Mouse (Mus musculus) C2C12 (cell line): ENCODE measurements around the gene Scamp4. TPM values are rescaled to one million over a fixed set of nuclear protein-coding genes. Genes with fewer than 3 reads are reported as not detected.

ENCODE experiments used
- H3K27me3 ChIP-seq: one replicate; pipeline ENCODE4 v1.6.1; 2011; ENCODE audit not compliant: control insufficient read depth, insufficient read depth, insufficient read length
- H3K36me3 ChIP-seq: one replicate; pipeline ENCODE4 v1.6.1; 2011; ENCODE audit not compliant: control insufficient read depth, insufficient read depth
- H3K4me3 ChIP-seq: one replicate; pipeline ENCODE4 v1.5.1; 2011; ENCODE audit warnings: mild to moderate bottlenecking, control low read depth; ENCODE audit not compliant: poor library complexity, insufficient read depth, severe bottlenecking
- H3K79me2 ChIP-seq: one replicate; pipeline ENCODE4 v1.6.1; 2011; ENCODE audit not compliant: control insufficient read depth, insufficient read depth
- H3K79me3 ChIP-seq: one replicate; pipeline ENCODE4 v1.6.1; 2011; ENCODE audit warnings: low read depth, control low read depth
- H3ac ChIP-seq: one replicate; pipeline ENCODE3; 2011; ENCODE audit warnings: low read depth; ENCODE audit not compliant: control insufficient read depth, insufficient read length
- CEBPB ChIP-seq: IDR thresholded peaks from one replicate; pipeline ENCODE4 v1.6.1; 2011; ENCODE audit warnings: low read depth, mild to moderate bottlenecking, control low read depth, moderate library complexity
- CTCF ChIP-seq: IDR thresholded peaks from one replicate; pipeline ENCODE4 v1.5.1; 2011; ENCODE audit not compliant: control insufficient read depth, insufficient read depth, insufficient read length
- FOSL1 ChIP-seq: IDR thresholded peaks from one replicate; pipeline ENCODE4 v1.8.0; 2011; ENCODE audit warnings: mild to moderate bottlenecking, low read length; ENCODE audit not compliant: poor library complexity, insufficient read depth, severe bottlenecking
- MAX ChIP-seq: IDR thresholded peaks from one replicate; pipeline ENCODE4 v1.6.1; 2011; ENCODE audit warnings: mild to moderate bottlenecking, control low read depth
- MYOD1 ChIP-seq: IDR thresholded peaks from one replicate; pipeline ENCODE4 v1.6.1; 2011; ENCODE audit warnings: low read depth; ENCODE audit not compliant: control insufficient read depth, insufficient read length
- MYOG ChIP-seq: IDR thresholded peaks from one replicate; pipeline ENCODE4 v1.6.1; 2011; ENCODE audit not compliant: control insufficient read depth, insufficient read length; ENCODE audit errors: extremely low read depth
- USF1 ChIP-seq: IDR thresholded peaks from one replicate; pipeline ENCODE4 v1.6.1; 2011; ENCODE audit warnings: low read depth, mild to moderate bottlenecking, control low read depth, moderate library complexity
- polyA plus RNA-seq: library from polyadenylated mRNA; unstranded; fragments of >200 nt; fragmentation: generic; extraction: Trizol; gene quantifications from one replicate; pipeline ENCODE4 v1.2.1, GENCODE M21; 2012; ENCODE audit warnings: missing spikeins

Gene Scamp4
- polyA plus RNA-seq, 1 experiment, result 119 TPM

DNA sequence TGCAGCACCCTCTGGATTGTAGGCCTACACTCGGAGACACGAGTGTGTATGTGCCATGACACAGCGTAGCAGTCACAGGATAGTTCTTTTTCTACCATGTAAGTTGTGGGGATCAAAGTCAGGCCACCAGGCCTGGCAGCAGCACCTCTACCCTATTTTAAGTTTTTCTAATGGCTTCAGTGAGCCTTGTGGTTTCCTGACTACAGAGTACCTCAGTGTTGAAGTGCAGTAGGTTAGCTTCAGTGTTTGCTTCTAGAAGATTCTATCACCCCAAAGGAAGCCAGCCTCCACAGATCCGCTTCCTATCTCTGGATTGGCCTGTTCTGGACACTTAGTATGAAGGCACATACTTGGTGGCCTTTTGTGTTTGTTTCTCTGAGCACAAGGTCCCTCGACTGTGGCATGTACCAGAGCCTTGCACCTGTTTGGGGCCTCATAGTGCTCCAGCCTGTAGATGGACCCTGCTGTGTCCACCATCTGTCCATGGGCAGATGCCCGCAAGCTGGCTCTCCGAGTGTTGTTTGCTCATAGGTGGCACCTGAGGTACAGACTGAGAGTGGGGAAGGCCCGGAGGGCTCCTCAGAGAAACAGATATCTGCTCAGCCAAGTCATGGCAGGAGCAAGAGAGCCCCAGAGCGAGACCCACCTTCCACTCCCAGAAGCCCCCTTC, 7.6 kb downstream of the Scamp4 start:
- Histone ChIP-seq H3ac (no peak overlapping the region), H3K79me3 (peaks cover 19% of the 10 kb centered on the region), H3K36me3 (peaks cover 57% of the 10 kb centered on the region), H3K4me3 (no peak overlapping the region), H3K27me3 (no peaks in the 10 kb centered on the region), H3K79me2 (peaks cover 38% of the 10 kb centered on the region)
- TF ChIP-seq MYOD1 (no peak), CEBPB (no peak), CTCF (no peak), FOSL1 (no peak), MYOG (no peak), USF1 (no peak)

DNA sequence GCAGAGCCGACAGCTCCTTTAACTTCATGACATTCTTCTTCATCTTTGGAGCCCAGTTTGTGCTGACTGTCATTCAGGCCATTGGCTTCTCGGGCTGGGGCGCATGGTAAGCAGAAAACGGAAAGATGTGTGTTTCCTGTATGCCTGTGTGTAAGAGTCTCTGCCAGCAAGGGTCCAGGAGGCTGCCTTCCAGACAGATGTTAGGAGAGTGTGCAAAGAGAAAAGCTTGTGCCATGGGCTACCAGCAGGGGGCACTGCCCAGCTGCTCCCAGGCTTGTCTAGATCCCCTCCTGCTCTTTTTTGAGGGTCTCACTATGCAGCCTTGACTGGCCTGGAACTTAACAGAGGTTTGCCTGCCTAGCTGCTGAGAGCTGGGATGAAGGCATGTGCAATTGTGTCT, 8.4 kb downstream of the Scamp4 start:
- no peak overlapping the region for H3ac ChIP-seq
- peaks cover 63% of the 10 kb centered on the region for H3K36me3 ChIP-seq
- H3K79me3 ChIP-seq, result peaks cover 13% of the 10 kb centered on the region
- no peak overlapping the region for H3K4me3 ChIP-seq
- TF ChIP-seq CTCF (peak; percentile 54), CEBPB (no peak), MYOG (no peak)
- H3K79me2 ChIP-seq, result peaks cover 30% of the 10 kb centered on the region
- no peaks in the 10 kb centered on the region for H3K27me3 ChIP-seq

DNA sequence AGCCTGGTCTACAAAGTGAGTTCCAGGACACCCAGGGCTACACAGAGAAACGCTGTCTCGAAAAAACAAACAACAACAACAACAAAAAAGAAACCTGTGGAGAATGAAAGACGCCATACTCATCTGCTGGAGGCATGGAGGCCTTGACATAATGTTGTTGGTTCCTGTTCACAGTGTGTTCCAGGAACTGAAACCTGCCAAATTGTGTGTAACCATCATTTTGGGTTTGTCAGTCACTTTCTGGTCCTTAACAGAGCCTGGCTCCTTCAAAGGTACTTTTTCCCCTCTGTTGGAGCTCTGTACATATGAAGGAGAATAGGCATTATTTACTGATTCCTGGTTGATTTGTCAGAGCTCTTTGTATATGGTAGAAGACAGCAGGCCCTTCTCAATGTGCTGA, 9.2 kb downstream of the Scamp4 start:
- Histone ChIP-seq H3K4me3 (no peak overlapping the region), H3ac (no peak overlapping the region), H3K36me3 (peaks cover 55% of the 10 kb centered on the region), H3K27me3 (no peaks in the 10 kb centered on the region), H3K79me2 (peaks cover 21% of the 10 kb centered on the region), H3K79me3 (peaks cover 8% of the 10 kb centered on the region)
- TF ChIP-seq MYOG (no peak), FOSL1 (no peak), CEBPB (no peak), MYOD1 (no peak), MAX (no peak)

DNA sequence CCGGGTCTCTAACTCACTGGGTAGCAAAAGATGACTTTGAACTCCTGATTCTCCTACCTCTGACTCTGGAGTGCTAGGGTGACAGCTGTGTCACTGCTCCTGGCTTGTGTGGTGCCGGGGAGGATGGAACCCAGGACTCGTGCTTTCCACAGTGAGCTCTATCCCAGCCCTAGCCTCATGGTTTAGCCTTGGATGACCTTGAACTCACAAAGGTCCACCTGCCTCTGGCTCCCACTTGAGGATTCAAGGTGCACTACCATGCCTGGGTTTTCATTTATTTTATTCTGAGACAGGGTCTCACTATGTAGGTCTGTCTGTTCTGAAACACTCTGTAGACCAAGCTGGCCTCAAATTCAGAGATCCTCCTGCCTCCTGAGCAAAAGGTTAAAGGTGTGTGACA, 11.1 kb downstream of the Scamp4 start:
- Histone ChIP-seq H3K36me3 (peaks cover 40% of the 10 kb centered on the region), H3K4me3 (no peak overlapping the region), H3ac (no peak overlapping the region)

DNA sequence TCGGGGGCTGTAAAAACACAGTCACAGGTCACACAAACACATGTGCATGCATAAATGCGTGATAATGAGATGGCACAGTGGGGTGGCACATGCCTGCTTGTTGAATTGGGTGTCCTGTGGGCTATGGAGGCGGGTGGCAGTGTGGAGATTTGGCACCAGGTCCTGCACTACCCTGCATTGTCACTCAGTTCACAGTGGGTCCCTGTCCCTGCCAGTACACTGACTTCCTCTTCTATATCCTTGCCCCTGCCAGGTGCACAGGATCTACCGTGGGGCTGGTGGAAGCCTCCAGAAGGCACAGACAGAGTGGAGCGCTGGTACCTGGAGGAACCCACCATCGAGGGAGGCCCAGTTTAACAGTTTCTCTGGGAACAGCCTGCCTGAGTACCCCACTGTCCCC, 11.7 kb downstream of the Scamp4 start:
- H3K36me3 ChIP-seq, result peaks cover 40% of the 10 kb centered on the region
- no peak for TF ChIP-seq FOSL1
- no peak for TF ChIP-seq MYOG
- no peak for TF ChIP-seq MYOD1
- no peak for TF ChIP-seq MAX
- no peak for TF ChIP-seq CTCF
- TF ChIP-seq CEBPB, result no peak
- no peak for TF ChIP-seq USF1
- H3K79me3 ChIP-seq, result no peaks in the 10 kb centered on the region

More for the DNA sequence above, 11.1 kb downstream of the Scamp4 start:
- Histone ChIP-seq H3K27me3 (no peaks in the 10 kb centered on the region), H3K79me2 (peaks cover 2% of the 10 kb centered on the region), H3K79me3 (no peaks in the 10 kb centered on the region)
- no peak for TF ChIP-seq CEBPB
- no peak for TF ChIP-seq USF1
- no peak for TF ChIP-seq MYOD1
- no peak for TF ChIP-seq FOSL1
- TF ChIP-seq CTCF, result no peak

DNA sequence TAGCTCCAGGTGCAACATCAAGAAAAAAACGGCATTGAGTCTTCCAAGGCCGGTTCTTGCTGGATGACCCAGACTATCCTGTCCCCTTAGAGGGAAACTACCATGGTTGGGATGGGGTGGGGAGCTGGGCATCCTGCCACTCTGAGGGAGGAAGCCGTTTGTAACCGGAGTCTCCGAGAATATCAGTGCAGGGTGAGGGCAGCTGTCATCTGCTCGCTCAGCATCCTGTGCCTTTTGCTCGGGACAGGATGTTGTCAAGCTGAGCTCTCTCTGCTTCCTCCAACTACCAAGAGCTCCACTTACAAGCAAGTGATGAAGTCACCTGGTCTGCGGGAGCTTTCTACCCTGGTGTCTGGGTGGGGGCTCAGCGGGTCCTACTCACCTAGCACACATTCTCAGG, 15.5 kb downstream of the Scamp4 start:
- no peak for TF ChIP-seq CTCF
- no peak for TF ChIP-seq USF1
- no peak for TF ChIP-seq CEBPB
- TF ChIP-seq MYOD1, result no peak
- TF ChIP-seq FOSL1, result no peak
- TF ChIP-seq MAX, result no peak
- no peak for TF ChIP-seq MYOG
- Histone ChIP-seq H3ac (no peak overlapping the region), H3K79me3 (peaks cover 4% of the 10 kb centered on the region), H3K4me3 (no peak overlapping the region), H3K27me3 (no peaks in the 10 kb centered on the region), H3K79me2 (peaks cover 6% of the 10 kb centered on the region), H3K36me3 (peaks cover 28% of the 10 kb centered on the region)

More for the DNA sequence above, 11.7 kb downstream of the Scamp4 start:
- Histone ChIP-seq H3ac (peak overlapping the region; percentile 16), H3K79me2 (no peaks in the 10 kb centered on the region), H3K4me3 (no peak overlapping the region), H3K27me3 (no peaks in the 10 kb centered on the region)
